Mouse (Mus musculus) liver, adult (tissue): ENCODE data around the gene Top2b.

ENCODE experiments used
- GATA4 ChIP-seq: IDR thresholded peaks from 2 replicates; pipeline ENCODE4 v1.6.1; 2014; ENCODE audit warnings: mild to moderate bottlenecking, low read length; ENCODE audit not compliant: insufficient replicate concordance

Gene Top2b

GRCm38 (mm10) chr14:16366986-16367385 is 2.0 kb downstream of the Top2b start:
- TF ChIP-seq GATA4: no peak

DNA sequence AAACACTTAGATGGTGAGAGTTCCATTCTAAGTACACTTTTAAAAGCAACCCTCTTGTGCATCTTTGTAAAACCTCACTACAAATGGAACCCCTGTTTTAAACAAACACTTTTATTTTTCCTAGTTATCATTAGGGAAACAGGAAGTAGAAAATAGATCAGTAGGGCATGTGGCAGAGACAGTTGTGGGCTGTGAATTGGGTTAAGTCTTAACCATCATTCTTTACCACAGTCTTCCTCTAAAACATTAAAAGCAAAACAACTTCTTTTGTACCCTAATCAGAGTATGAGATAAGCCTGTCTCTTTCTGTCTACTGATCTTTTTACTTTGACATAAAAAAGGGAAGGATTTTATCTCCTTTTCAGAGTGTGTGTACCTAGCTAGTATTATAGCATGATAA is 7.8 kb downstream of the Top2b start:
- TF ChIP-seq GATA4: no peak

DNA sequence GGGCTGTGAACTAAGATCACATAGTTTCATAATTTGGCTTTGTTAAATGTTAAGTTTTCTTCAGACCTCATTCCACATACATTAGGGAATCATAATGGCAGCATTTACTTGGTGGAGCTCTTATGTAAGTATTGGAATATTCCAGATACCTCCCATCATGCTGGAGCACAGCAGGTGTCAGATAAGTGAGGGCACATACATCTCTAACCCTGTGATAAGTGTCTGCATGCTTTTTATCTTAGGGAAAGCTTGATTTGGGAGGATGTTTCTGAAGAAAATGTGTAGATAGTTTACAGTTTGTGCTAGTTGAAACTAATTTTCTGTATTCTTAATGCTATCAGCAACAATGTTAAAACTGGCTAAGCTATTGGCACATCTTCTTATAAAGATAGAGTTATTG is 8.2 kb downstream of the Top2b start:
- no peak for TF ChIP-seq GATA4

GRCm38 (mm10) chr14:16379917-16380570 is 15.1 kb downstream of the Top2b start:
- TF ChIP-seq GATA4: no peak

GRCm38 (mm10) chr14:16384783-16385182 is 19.8 kb downstream of the Top2b start:
- no peak for TF ChIP-seq GATA4

DNA sequence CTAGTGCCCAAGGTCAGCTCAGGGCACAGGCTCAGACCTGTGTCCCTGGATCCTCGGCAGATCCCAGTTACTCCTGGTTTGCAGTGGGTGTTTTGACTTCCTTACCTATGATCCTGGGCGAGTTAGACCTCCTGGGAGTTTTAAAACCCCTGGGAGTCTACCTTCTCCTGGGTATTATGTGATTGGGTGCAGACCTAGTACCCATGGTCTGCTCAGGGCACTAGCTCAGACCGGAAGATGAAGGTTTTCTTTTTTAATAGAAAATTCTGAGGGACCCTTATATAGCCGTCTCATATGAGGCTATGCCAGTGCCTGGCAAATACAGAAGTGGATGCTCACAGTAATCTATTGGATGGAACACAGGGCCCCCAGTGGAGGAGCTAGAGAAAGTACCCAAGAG is 40.2 kb downstream of the Top2b start:
- TF ChIP-seq GATA4: no peak

DNA sequence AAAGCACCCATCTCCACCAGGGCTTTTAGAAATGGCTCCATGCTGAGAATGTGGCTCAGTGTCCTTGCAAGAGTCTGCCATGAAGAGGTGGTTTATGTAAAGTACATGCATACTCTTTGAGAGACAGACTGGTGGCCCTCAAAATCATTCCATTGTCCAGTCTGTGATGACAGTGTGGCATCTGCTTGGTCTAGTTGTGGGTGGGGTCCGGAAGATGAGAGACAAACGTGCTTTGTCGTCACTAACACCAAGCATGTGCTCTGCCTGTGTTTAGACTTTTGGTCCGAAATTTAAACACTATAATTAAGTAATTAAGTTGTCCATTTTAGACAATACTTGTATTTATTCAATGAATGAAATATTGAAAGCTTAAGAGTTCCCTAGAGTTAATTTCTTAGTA is 49.2 kb downstream of the Top2b start:
- TF ChIP-seq GATA4: no peak

DNA sequence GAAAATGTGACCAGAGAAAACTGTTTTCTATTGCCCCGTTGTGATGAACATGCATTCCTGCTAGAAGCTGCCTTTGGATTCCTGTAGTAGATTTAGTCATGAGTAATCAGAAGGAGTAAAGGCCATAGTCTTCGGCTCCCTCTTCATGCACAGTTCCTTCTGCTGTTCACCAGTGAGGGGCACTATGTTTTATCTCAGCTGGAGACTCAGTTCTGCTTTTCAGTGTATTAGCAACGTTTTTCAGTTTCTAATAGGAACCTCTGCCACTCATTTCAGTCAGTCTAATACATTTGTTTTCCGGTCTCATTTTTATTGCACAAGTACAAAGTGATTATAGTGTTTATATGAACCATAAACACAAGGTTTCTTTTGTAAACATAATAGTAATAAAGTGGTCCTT is 62.6 kb downstream of the Top2b start:
- no peak for TF ChIP-seq GATA4

DNA sequence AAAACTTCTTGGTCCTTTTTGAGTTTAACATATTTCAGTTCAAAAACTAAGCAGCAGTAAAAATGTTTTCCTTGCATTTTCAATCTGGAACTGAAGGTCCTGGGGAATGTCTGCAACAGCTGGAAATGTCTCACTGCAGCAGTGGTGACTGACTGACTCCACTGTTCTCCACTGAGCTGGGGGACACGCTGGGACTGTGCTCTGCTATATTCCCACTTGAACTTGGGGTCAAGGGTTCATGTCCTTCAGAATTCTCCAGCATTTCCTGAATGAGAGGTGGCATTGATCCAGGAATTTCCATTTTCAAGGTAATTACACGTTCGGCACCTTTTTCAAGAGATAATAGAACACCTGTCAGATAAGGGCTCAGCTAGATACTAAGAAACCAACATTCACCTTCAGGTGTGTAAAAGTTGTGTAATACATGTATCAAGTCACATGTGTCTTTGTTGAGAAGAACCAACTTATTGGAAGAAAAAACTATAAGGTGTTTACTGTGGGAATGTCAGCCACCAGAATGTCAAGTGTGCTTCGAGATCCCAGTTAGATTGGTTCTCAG is 67.0 kb downstream of the Top2b start:
- no peak for TF ChIP-seq GATA4

GRCm38 (mm10) chr14:16432550-16432949 is 67.6 kb downstream of the Top2b start:
- TF ChIP-seq GATA4: no peak

- TF ChIP-seq GATA4: no peak
Observed at GRCm38 (mm10) chr14:16433206-16433605, 68.2 kb downstream of the Top2b start.

- TF ChIP-seq GATA4: peak; percentile 29; the same call in 1 of the 2 replicates
Observed at GRCm38 (mm10) chr14:16434396-16435171, 69.6 kb downstream of the Top2b start.

DNA sequence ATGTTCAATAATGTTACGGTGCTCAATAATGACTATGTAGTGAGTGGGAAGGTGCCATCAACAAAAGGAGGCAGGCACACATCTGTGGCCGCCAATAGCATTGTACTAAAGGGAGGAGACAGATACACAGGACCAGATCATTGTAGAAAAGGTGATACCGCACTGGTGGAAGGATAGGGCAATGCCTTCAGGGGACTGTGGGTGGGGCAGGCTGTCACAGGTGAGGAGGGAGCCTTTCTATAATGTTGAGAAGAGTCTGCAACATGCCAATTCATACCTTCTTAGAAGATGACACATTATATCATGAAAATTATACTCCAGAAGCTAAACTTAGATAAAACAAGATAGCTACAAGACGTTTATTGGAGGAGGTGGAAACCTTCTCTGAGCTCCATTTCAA is 72.4 kb downstream of the Top2b start:
- TF ChIP-seq GATA4: no peak

DNA sequence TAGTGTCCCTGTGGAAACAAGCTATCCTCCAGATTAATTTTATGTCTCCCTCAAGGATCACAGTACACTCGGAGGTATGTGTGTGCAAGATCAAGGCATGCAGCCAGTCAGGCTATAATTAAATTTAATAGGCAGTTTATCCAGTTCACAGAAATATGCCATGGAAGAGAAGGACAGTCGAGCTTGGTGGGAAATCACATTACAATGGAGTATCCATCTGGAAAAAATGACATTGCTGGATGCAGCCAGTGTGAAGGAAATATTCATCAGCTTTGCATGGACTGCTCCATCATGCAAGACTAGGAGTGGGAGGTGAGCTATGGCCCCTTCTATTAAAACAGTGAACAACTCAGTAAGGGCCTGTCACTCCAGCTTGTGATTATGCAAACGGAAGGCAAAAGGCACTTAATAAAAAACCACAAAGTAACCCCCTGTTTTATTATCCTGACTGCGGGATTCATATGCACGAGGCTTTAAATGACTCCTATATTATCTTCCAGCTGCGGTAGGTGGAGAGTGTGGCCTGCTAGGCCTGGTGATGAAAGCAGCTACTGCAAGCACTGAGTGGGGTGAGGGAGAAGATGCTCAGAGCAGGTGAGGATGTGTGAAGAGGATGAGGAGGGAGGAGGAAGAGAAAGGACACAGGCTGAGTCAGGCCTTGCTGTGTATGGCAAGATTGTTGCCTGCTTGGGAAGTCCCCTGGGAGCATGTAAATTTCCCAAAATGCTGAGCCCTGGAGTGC is 74.6 kb downstream of the Top2b start:
- no peak for TF ChIP-seq GATA4

GRCm38 (mm10) chr14:16444859-16445258 is 79.9 kb downstream of the Top2b start:
- TF ChIP-seq GATA4: no peak

DNA sequence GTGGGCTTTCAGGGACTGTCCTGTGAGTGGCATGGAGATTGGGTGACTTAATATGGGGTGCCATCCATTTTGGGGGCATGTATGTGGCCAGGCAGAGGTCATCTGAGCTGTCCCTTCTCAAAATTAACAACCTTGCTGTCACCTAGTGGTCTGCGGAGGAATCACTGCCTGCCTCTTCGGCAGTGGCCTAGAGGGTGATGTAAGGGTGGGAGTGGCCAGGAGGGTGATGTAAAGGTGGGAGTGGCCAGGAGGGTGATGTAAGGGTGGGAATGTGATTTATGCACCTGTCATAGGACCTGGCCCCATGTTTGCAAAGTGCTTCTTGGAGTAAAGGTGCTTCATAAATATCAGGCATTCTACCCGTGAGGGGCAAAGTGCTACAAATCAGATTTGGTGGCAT is 82.6 kb downstream of the Top2b start:
- no peak for TF ChIP-seq GATA4
